Mouse (Mus musculus): ENCODE data around the gene Sync. TPM values are rescaled to one million over a fixed set of nuclear protein-coding genes. Genes with fewer than 3 reads are reported as not detected.

Gene Sync
- polyA plus RNA-seq, 1 experiment from 2014 or later: 0.25 TPM

DNA sequence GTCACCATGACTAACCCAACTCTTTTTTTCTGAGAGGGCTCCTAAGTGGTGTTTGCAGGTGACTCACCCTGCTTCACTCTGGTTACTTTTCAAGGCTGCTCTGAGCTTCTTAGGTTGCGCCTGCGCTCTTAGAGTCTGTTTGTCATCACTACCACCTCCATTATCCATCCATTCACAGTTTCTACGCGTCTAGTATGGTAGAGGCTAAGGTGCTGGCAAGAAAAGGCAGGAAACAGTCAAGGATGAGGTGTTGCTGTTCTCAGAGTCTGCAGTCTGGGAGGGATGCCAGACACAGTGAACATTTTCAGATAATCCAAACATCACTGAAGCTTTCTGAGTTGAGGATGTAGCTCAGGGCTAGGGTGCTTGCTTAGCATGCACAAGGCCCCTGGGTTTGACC lies 10.3 kb downstream of the Sync start:
- no peaks in the 10 kb centered on the region for H3K9me3 ChIP-seq (replicated peaks; ENCODE audit: control insufficient read depth, low read length)
- no peak overlapping the region for H3K27ac ChIP-seq (replicated peaks; ENCODE audit: low read depth, low read length)
- no peaks in the 10 kb centered on the region for H3K36me3 ChIP-seq (replicated peaks; ENCODE audit: control insufficient read depth, insufficient read depth, low read depth, low read length)
- H3K27me3 ChIP-seq (ENCODE audit: control insufficient read depth, insufficient read depth, low read length): no peaks in the 10 kb centered on the region
- no peaks in the 10 kb centered on the region; the same call in 1 of the 2 replicates for H3K4me1 ChIP-seq (ENCODE audit: control insufficient read depth, insufficient read depth, low read length)
- H3K9ac ChIP-seq (replicated peaks; ENCODE audit: low read length): no peak overlapping the region
- DNase-seq (ENCODE audit: low spot score) (no peak), ATAC-seq (replicated peaks; ENCODE audit: insufficient number of reproducible peaks, low FRiP score, low TSS enrichment, low read depth) (no peak)
- H3K4me2 ChIP-seq (ENCODE audit: low read depth, low read length): no peak overlapping the region
- WGBS: 92% methylated on average over 4 of the region's 4 CpGs
- H3K4me3 ChIP-seq (ENCODE audit: low read depth, low read length): no peak overlapping the region

- no peak for ATAC-seq (replicated peaks; ENCODE audit: insufficient number of reproducible peaks, low FRiP score, low TSS enrichment, low read depth)
- Histone ChIP-seq H3K4me3 (ENCODE audit: low read depth, low read length) (no peak overlapping the region), H3K36me3 (replicated peaks; ENCODE audit: control insufficient read depth, insufficient read depth, low read depth, low read length) (no peaks in the 10 kb centered on the region), H3K9ac (replicated peaks; ENCODE audit: low read length) (no peak overlapping the region), H3K9me3 (replicated peaks; ENCODE audit: control insufficient read depth, low read length) (no peaks in the 10 kb centered on the region), H3K27ac (replicated peaks; ENCODE audit: low read depth, low read length) (0 out of 2 replicates have a peak overlapping the region, but pooled peaks have one; percentile 8), H3K27me3 (ENCODE audit: control insufficient read depth, insufficient read depth, low read length) (no peaks in the 10 kb centered on the region), H3K4me2 (ENCODE audit: low read depth, low read length) (no peak overlapping the region), H3K4me1 (ENCODE audit: control insufficient read depth, insufficient read depth, low read length) (no peaks in the 10 kb centered on the region)
- WGBS: 42% methylated on average over 10 of the region's 10 CpGs
- peak; percentile 29 for DNase-seq (ENCODE audit: low spot score)
Measured at GRCm38 (mm10) chr4:129299121-129299520, 11.7 kb downstream of the Sync start.

DNA sequence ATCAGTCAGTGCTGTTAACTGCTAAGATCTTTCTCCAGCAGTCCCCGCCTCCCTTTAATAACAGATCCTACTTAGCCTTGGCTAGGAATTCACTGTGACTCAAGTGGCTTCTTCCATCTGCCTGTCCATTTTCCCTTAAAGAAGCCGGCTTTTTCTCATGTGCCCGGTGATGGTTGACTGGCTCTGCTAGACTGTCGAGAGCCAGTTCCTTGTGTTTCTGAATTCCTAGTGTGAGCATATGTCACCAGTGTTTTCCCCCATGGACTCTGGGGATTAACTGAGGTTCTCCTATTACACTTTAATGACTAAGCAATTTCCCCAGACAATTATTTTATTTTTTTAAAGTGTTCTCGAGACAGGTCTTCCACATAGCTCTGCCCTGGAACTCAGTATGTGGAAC lies 16.0 kb downstream of the Sync start:
- Histone ChIP-seq H3K4me2 (ENCODE audit: low read depth, low read length) (no peak overlapping the region), H3K4me1 (ENCODE audit: control insufficient read depth, insufficient read depth, low read length) (no peaks in the 10 kb centered on the region), H3K9me3 (replicated peaks; ENCODE audit: control insufficient read depth, low read length) (no peaks in the 10 kb centered on the region), H3K36me3 (replicated peaks; ENCODE audit: control insufficient read depth, insufficient read depth, low read depth, low read length) (peaks cover 4% of the 10 kb centered on the region), H3K27ac (replicated peaks; ENCODE audit: low read depth, low read length) (no peak overlapping the region), H3K27me3 (ENCODE audit: control insufficient read depth, insufficient read depth, low read length) (no peaks in the 10 kb centered on the region), H3K4me3 (ENCODE audit: low read depth, low read length) (no peak overlapping the region), H3K9ac (replicated peaks; ENCODE audit: low read length) (no peak overlapping the region)
- DNase-seq (ENCODE audit: low spot score) (peak; percentile 38), ATAC-seq (replicated peaks; ENCODE audit: insufficient number of reproducible peaks, low FRiP score, low TSS enrichment, low read depth) (0 out of 2 replicates have a peak, but pooled peaks have one; percentile 25)
- WGBS: 53% methylated on average over 5 of the region's 5 CpGs

DNA sequence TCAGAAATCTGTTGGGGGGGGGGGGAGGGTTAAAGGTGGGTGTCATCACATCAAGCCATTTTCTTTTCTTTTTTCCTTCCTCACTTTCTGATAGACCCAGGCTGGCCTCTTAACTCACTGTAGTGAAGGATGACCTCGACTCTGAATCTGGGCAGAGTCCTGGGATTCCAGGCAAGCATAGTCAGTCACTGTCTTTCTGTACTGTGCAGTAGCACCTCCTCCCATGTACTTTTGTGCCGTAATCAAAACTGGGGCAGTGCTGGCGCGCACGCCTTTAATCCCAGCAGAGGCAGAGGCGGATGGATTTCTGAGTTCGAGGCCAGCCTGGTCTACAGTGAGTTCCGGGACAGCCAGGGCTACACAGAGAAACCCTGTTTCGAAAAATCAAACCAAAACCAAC lies 16.4 kb downstream of the Sync start:
- H3K9ac ChIP-seq (replicated peaks; ENCODE audit: low read length): no peak overlapping the region
- DNase-seq (ENCODE audit: low spot score): no peak
- H3K27me3 ChIP-seq (ENCODE audit: control insufficient read depth, insufficient read depth, low read length): no peaks in the 10 kb centered on the region
- no peak overlapping the region for H3K4me2 ChIP-seq (ENCODE audit: low read depth, low read length)
- no peak for ATAC-seq (replicated peaks; ENCODE audit: insufficient number of reproducible peaks, low FRiP score, low TSS enrichment, low read depth)
- no peak overlapping the region for H3K27ac ChIP-seq (replicated peaks; ENCODE audit: low read depth, low read length)
- H3K9me3 ChIP-seq (replicated peaks; ENCODE audit: control insufficient read depth, low read length): no peaks in the 10 kb centered on the region
- no peak overlapping the region for H3K4me3 ChIP-seq (ENCODE audit: low read depth, low read length)
- 85% methylated on average over 9 of the region's 9 CpGs for WGBS
- no peaks in the 10 kb centered on the region for H3K4me1 ChIP-seq (ENCODE audit: control insufficient read depth, insufficient read depth, low read length)
- H3K36me3 ChIP-seq (replicated peaks; ENCODE audit: control insufficient read depth, insufficient read depth, low read depth, low read length): peaks cover 4% of the 10 kb centered on the region

GRCm38 (mm10) chr4:129304306-129304705 lies 16.9 kb downstream of the Sync start:
- Histone ChIP-seq H3K27ac (replicated peaks; ENCODE audit: low read depth, low read length) (no peak overlapping the region), H3K36me3 (replicated peaks; ENCODE audit: control insufficient read depth, insufficient read depth, low read depth, low read length) (peaks cover 4% of the 10 kb centered on the region)

GRCm38 (mm10) chr4:129307936-129308335 lies 20.5 kb downstream of the Sync start:
- ATAC-seq (replicated peaks; ENCODE audit: insufficient number of reproducible peaks, low FRiP score, low TSS enrichment, low read depth) (no peak), DNase-seq (ENCODE audit: low spot score) (no peak)
- no peak overlapping the region for H3K27ac ChIP-seq (replicated peaks; ENCODE audit: low read depth, low read length)
- H3K4me3 ChIP-seq (ENCODE audit: low read depth, low read length): no peak overlapping the region
- peaks cover 6% of the 10 kb centered on the region for H3K36me3 ChIP-seq (replicated peaks; ENCODE audit: control insufficient read depth, insufficient read depth, low read depth, low read length)
- 85% methylated on average over 1 of the region's 1 CpGs for WGBS
- H3K9me3 ChIP-seq (replicated peaks; ENCODE audit: control insufficient read depth, low read length): no peaks in the 10 kb centered on the region
- no peaks in the 10 kb centered on the region for H3K27me3 ChIP-seq (ENCODE audit: control insufficient read depth, insufficient read depth, low read length)
- no peaks in the 10 kb centered on the region for H3K4me1 ChIP-seq (ENCODE audit: control insufficient read depth, insufficient read depth, low read length)
- no peak overlapping the region for H3K4me2 ChIP-seq (ENCODE audit: low read depth, low read length)
- H3K9ac ChIP-seq (replicated peaks; ENCODE audit: low read length): no peak overlapping the region

More at GRCm38 (mm10) chr4:129304306-129304705, 16.9 kb downstream of the Sync start:
- Histone ChIP-seq H3K4me3 (ENCODE audit: low read depth, low read length) (no peak overlapping the region), H3K9ac (replicated peaks; ENCODE audit: low read length) (no peak overlapping the region), H3K9me3 (replicated peaks; ENCODE audit: control insufficient read depth, low read length) (no peaks in the 10 kb centered on the region), H3K4me1 (ENCODE audit: control insufficient read depth, insufficient read depth, low read length) (no peaks in the 10 kb centered on the region), H3K4me2 (ENCODE audit: low read depth, low read length) (no peak overlapping the region), H3K27me3 (ENCODE audit: control insufficient read depth, insufficient read depth, low read length) (no peaks in the 10 kb centered on the region)
- DNase-seq (ENCODE audit: low spot score) (no peak), ATAC-seq (replicated peaks; ENCODE audit: insufficient number of reproducible peaks, low FRiP score, low TSS enrichment, low read depth) (no peak; the same call in 1 of the 2 replicates)
- 76% methylated on average over 1 of the region's 1 CpGs for WGBS

GRCm38 (mm10) chr4:129313886-129314285 lies 26.5 kb downstream of the Sync start:
- WGBS: 92% methylated on average over 3 of the region's 3 CpGs
- Histone ChIP-seq H3K36me3 (replicated peaks; ENCODE audit: control insufficient read depth, insufficient read depth, low read depth, low read length) (peaks cover 26% of the 10 kb centered on the region), H3K27me3 (ENCODE audit: control insufficient read depth, insufficient read depth, low read length) (no peaks in the 10 kb centered on the region), H3K9ac (replicated peaks; ENCODE audit: low read length) (no peak overlapping the region), H3K4me1 (ENCODE audit: control insufficient read depth, insufficient read depth, low read length) (no peaks in the 10 kb centered on the region), H3K9me3 (replicated peaks; ENCODE audit: control insufficient read depth, low read length) (no peaks in the 10 kb centered on the region), H3K4me3 (ENCODE audit: low read depth, low read length) (no peak overlapping the region), H3K4me2 (ENCODE audit: low read depth, low read length) (no peak overlapping the region), H3K27ac (replicated peaks; ENCODE audit: low read depth, low read length) (no peak overlapping the region)
- no peak for ATAC-seq (replicated peaks; ENCODE audit: insufficient number of reproducible peaks, low FRiP score, low TSS enrichment, low read depth)
- DNase-seq (ENCODE audit: low spot score): no peak

- Histone ChIP-seq H3K4me3 (ENCODE audit: low read depth, low read length) (no peak overlapping the region), H3K36me3 (replicated peaks; ENCODE audit: control insufficient read depth, insufficient read depth, low read depth, low read length) (peaks cover 14% of the 10 kb centered on the region), H3K9ac (replicated peaks; ENCODE audit: low read length) (no peak overlapping the region), H3K4me1 (ENCODE audit: control insufficient read depth, insufficient read depth, low read length) (no peaks in the 10 kb centered on the region), H3K27me3 (ENCODE audit: control insufficient read depth, insufficient read depth, low read length) (no peaks in the 10 kb centered on the region), H3K4me2 (ENCODE audit: low read depth, low read length) (no peak overlapping the region), H3K9me3 (replicated peaks; ENCODE audit: control insufficient read depth, low read length) (no peaks in the 10 kb centered on the region), H3K27ac (replicated peaks; ENCODE audit: low read depth, low read length) (no peak overlapping the region)
- DNase-seq (ENCODE audit: low spot score) (no peak), ATAC-seq (replicated peaks; ENCODE audit: insufficient number of reproducible peaks, low FRiP score, low TSS enrichment, low read depth) (no peak)
- 98% methylated on average over 1 of the region's 1 CpGs for WGBS
Measured at GRCm38 (mm10) chr4:129320876-129321275, 33.5 kb downstream of the Sync start.
